Mouse (Mus musculus) hindbrain, embryonic 12.5 days (tissue): Measurements from ENCODE around the gene Arrb1. TPM values are rescaled to one million over a fixed set of nuclear protein-coding genes. Genes with fewer than 3 reads are reported as not detected.

Experiments used
- ATAC-seq: fragments of 200-750 bp; cut with Nextera tagmentation; 2 replicates; pipeline ENCODE4 v1.8.0; 2017; ENCODE audit warnings: moderate TSS enrichment; ENCODE audit not compliant: low FRiP score
- H3K27ac ChIP-seq: fragments of 300-500 bp; sonication (generic); 2 replicates; pipeline ENCODE4 v1.5.1; 2016; ENCODE audit warnings: mild to moderate bottlenecking
- H3K27me3 ChIP-seq: fragments of 300-500 bp; sonication (generic); 2 replicates; pipeline ENCODE4 v1.6.1; 2016; ENCODE audit warnings: mild to moderate bottlenecking
- H3K36me3 ChIP-seq: fragments of 300-500 bp; sonication (generic); 2 replicates; pipeline ENCODE4 v1.6.1; 2016; ENCODE audit warnings: mild to moderate bottlenecking
- H3K4me1 ChIP-seq: fragments of 300-500 bp; sonication (generic); 2 replicates; pipeline ENCODE4 v1.6.1; 2016
- H3K4me2 ChIP-seq: fragments of 300-500 bp; sonication (generic); replicated peaks from 2 replicates; pipeline ENCODE4 v1.6.1; 2016; ENCODE audit warnings: mild to moderate bottlenecking
- H3K4me3 ChIP-seq: fragments of 300-500 bp; sonication (generic); 2 replicates; pipeline ENCODE4 v1.5.1; 2016; ENCODE audit warnings: mild to moderate bottlenecking
- H3K9ac ChIP-seq: fragments of 300-500 bp; sonication (generic); 2 replicates; pipeline ENCODE4 v1.6.1; 2016; ENCODE audit warnings: mild to moderate bottlenecking, moderate library complexity
- H3K9me3 ChIP-seq: fragments of 300-500 bp; sonication (generic); replicated peaks from 2 replicates; pipeline ENCODE4 v1.6.1; 2016; ENCODE audit warnings: mild to moderate bottlenecking
- WGBS: fragments of 180-500 bp; shearing (Covaris S2); methylation state at CpG from one replicate; pipeline ENCODE4 v1.1.7; 2016; 5-methylcytosine and 5-hydroxymethylcytosine counted together
- polyA plus RNA-seq: library from polyadenylated mRNA; unstranded; fragments of >200 nt; fragmentation: Nextera tagmentation; extraction: Ambion mirVana; gene quantifications from 2 replicates; pipeline ENCODE4 v1.2.1, GENCODE M21; 2016

Arrb1 gene
- polyA plus RNA-seq, 1 experiment from 2014 or later, result 16.7 TPM

DNA sequence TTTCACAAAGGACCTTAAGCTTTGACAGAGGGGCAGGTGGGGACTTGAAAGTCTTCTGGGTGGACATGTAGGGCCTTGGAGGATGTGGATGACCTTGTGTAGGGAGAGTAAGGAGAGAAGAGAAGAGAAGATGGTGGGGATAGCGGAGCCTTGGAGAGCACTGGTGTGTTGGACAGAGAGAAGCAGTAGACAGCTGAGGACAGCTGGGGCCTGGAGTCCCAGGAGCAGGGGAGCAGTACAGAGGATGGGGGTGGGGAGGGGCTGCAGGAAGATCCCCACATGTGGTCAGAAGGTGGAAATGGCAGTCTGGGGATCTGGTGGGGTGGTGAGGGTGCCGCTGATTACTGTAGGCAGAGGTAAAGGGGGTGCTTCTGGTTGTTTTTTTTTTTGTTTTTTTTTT lies 4.8 kb downstream of the Arrb1 start:
- Histone ChIP-seq H3K9ac (peak overlapping the region; percentile 32), H3K9me3 (no peaks in the 10 kb centered on the region), H3K4me3 (no peak overlapping the region), H3K27ac (no peak overlapping the region), H3K4me1 (peaks cover 65% of the 10 kb centered on the region), H3K36me3 (no peaks in the 10 kb centered on the region), H3K4me2 (peak overlapping the region; percentile 24), H3K27me3 (no peaks in the 10 kb centered on the region; the same call in 1 of the 2 replicates)
- WGBS, result 50% methylated on average over 2 of the region's 2 CpGs
- ATAC-seq, result no peak

DNA sequence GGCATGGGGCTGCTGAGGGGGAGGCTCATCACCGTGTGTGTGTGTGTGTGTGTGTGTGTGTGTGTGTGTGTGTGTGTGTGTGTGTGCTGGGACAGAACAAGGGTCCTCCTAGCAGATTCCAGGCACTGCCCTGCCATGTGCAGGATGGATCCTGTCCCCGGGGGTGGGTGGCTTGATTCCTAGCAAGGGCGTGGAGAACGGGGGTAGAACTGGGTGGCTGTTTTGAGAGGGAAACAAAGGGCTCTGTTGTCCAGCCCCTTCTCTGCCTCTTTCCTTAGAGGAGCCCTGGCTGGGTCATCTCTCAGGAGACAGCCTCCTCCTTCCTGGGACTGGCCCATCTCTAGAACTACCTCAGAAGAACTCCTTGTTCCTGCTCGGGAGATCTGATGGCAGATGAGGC lies 5.9 kb downstream of the Arrb1 start:
- Histone ChIP-seq H3K27me3 (no peaks in the 10 kb centered on the region; the same call in 1 of the 2 replicates), H3K27ac (no peak overlapping the region), H3K9me3 (no peaks in the 10 kb centered on the region), H3K4me1 (peaks cover 71% of the 10 kb centered on the region), H3K4me2 (no peak overlapping the region), H3K9ac (peak overlapping the region; percentile 27; the same call in 1 of the 2 replicates), H3K4me3 (no peak overlapping the region), H3K36me3 (no peaks in the 10 kb centered on the region)
- no peak for ATAC-seq
- 46% methylated on average over 4 of the region's 5 CpGs for WGBS

DNA sequence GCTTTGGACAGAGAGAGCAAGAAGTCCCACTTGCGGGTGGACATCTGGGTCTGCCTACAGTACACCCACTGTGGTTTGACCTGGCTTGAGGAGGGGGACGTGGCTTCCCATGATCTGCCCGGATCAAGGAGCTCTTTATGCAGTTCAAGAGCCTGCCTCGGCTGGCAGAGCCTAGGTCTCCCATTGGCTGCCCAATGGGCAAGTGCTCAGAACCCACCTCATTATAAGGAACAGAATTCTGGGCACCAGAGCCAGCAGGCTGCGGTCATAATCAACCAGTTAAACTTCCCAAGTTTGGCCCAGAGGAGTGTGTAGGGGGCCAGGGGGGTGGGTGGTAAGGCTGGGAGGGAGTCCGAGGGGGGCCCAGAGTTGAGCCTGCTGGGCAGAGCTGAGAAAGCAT lies 9.0 kb downstream of the Arrb1 start:
- H3K4me1 ChIP-seq, result peaks cover 51% of the 10 kb centered on the region
- H3K27ac ChIP-seq, result no peak overlapping the region
- WGBS, result 65% methylated on average over 6 of the region's 6 CpGs

DNA sequence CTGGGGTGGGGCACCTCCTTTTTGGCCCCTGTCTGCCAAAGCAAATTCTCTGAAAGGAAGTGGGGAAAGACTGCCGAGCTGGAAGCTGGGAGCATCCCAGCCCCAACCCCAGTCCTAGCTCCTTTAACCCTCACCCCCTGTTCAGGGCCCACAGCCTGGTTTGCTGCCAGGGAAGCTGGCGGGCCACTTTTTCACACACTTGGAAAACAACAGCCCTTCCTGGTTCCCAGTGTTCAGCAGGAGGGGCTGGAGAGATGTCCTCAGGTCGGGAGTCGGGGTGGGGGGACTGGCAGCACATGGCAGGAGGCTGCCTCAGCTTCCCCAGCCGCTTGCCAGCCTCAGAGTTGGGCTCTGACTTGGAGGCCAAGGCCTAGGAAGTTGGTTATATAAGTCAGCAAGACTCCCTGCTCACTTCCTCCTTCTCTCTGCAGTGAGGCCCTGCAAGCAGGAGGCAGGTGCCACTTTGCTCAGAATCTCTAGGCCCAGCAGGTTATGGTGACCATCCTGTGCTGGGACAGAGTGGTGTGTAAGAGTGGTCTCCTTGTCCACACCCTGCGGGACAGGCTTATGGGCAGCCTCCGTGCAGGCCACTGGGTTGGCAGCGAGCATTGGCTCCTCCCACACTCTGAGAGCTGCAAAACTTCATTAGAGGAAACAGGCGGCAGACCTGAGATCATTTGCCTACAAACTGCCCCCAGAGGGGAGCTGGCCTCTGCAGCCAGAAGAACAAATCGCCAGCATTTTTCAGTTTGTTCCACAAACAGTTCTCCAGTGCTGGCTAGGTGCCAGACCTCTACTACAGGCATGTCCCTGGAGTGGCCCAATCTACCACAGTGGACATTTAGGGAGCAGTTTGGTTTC lies 10.8 kb downstream of the Arrb1 start:
- 45% methylated on average over 10 of the region's 10 CpGs for WGBS
- no peak overlapping the region for H3K4me3 ChIP-seq
- no peak for ATAC-seq

More for the DNA sequence above, 9.0 kb downstream of the Arrb1 start:
- no peak overlapping the region for H3K4me3 ChIP-seq
- no peaks in the 10 kb centered on the region for H3K36me3 ChIP-seq
- H3K27me3 ChIP-seq, result no peaks in the 10 kb centered on the region
- ATAC-seq, result no peak
- H3K4me2 ChIP-seq, result no peak overlapping the region
- H3K9ac ChIP-seq, result peak overlapping the region; percentile 27; the same call in 1 of the 2 replicates
- H3K9me3 ChIP-seq, result no peaks in the 10 kb centered on the region

DNA sequence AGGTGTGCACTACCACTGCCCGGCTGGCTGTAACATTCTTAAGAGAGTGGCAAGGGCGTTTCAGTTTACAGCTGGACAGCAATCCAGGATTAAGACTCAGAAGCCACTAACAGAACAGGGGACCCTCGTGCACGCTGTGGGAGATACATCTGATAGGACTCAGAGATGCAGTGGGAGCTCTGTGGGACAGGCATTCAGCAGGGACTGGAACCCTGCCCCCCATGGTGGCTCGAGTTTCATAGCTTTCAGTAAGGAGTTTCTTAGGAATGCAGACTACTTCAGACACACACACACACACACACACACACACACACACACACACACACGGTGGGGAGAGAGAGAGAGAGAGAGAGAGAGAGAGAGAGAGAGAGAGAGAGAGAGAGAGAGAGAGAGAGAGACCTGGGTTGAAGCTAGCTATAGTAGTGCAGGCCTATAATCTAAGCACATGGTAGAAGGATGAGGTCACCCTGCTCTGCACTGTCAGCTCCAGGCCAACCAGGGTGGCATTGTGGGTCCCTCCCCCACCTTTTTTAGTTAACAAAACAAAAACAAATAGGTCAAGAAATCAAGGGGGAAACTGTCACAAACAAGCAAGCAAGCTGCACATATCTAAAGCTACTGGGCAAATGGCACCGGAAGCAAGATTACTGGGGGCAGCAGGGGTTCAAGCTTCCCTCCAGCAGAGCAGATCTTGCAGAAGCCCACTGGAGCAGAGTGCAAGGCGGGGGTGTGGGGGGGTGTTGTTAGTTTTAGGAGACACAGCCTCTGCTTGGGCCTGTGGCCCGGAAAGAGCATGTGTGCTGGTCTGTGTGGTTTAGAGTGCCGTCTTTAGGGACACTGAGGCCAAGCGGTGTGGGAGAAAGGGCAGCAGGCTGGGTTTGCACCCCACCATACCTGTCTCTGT lies 12.6 kb downstream of the Arrb1 start:
- Histone ChIP-seq H3K9me3 (no peaks in the 10 kb centered on the region), H3K27ac (no peak overlapping the region; the same call in 1 of the 2 replicates), H3K4me2 (no peak overlapping the region), H3K4me3 (no peak overlapping the region), H3K36me3 (0 out of 2 replicates have a peak, but pooled peaks cover 4% of the 10 kb centered on the region), H3K4me1 (peaks cover 37% of the 10 kb centered on the region), H3K9ac (no peak overlapping the region), H3K27me3 (no peaks in the 10 kb centered on the region)
- ATAC-seq, result no peak
- WGBS, result 52% methylated on average over 10 of the region's 11 CpGs

More for the DNA sequence above, 10.8 kb downstream of the Arrb1 start:
- Histone ChIP-seq H3K9me3 (no peaks in the 10 kb centered on the region), H3K4me2 (no peak overlapping the region), H3K27me3 (no peaks in the 10 kb centered on the region), H3K4me1 (peaks cover 35% of the 10 kb centered on the region), H3K9ac (peak overlapping the region; percentile 33), H3K36me3 (0 out of 2 replicates have a peak, but pooled peaks cover 2% of the 10 kb centered on the region), H3K27ac (peak overlapping the region; percentile 69)

DNA sequence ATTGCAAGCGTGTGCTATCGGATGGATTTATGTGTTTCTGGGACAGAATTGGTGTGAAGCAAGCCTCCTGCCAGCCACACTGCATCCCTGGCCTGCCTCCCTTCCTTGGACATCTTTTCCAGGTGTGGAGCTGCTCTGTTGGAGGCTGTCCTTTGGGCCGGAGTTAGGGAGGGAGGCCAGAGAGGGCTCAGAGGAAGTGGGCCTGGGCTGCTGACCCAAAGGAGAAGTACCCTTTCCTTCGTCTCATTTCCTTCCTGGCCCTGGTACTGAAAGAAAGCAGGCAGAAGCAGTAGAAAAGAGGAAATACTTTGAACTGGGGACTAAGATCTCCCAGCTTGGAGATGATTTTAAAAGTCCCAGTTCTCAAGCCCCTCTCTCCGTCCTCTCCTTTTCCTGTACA lies 14.4 kb downstream of the Arrb1 start:
- H3K9me3 ChIP-seq, result no peaks in the 10 kb centered on the region
- no peaks in the 10 kb centered on the region for H3K27me3 ChIP-seq
- H3K4me1 ChIP-seq, result peaks cover 35% of the 10 kb centered on the region
- H3K4me3 ChIP-seq, result no peak overlapping the region
- 93% methylated on average over 5 of the region's 5 CpGs for WGBS
- no peak for ATAC-seq
- no peak overlapping the region for H3K27ac ChIP-seq
- 0 out of 2 replicates have a peak, but pooled peaks cover 4% of the 10 kb centered on the region for H3K36me3 ChIP-seq
- H3K9ac ChIP-seq, result no peak overlapping the region
- H3K4me2 ChIP-seq, result no peak overlapping the region

DNA sequence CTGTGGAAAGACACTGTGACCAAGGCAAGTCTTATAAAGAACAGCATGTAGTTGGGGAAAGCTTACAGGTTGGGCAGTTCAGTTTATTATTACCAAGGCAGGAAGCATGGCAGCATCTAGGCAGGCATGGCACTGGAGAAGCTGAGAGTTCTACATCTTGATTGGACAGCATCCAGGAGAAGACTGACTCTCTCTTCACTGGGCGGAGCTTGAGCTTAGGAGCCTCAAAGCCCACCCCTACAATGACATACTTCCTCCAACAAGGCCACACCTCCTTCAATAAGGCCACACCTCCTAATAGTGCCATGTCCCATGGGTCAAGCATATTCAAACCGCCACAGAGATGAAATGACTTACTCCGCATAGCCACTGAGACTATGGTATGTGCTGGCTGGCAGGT lies 16.4 kb downstream of the Arrb1 start:
- Histone ChIP-seq H3K9me3 (no peaks in the 10 kb centered on the region), H3K27ac (no peak overlapping the region), H3K9ac (no peak overlapping the region), H3K36me3 (0 out of 2 replicates have a peak, but pooled peaks cover 4% of the 10 kb centered on the region), H3K27me3 (no peaks in the 10 kb centered on the region), H3K4me1 (peaks cover 25% of the 10 kb centered on the region), H3K4me2 (no peak overlapping the region), H3K4me3 (no peak overlapping the region)
- no peak for ATAC-seq
- 98% methylated on average over 3 of the region's 3 CpGs for WGBS

DNA sequence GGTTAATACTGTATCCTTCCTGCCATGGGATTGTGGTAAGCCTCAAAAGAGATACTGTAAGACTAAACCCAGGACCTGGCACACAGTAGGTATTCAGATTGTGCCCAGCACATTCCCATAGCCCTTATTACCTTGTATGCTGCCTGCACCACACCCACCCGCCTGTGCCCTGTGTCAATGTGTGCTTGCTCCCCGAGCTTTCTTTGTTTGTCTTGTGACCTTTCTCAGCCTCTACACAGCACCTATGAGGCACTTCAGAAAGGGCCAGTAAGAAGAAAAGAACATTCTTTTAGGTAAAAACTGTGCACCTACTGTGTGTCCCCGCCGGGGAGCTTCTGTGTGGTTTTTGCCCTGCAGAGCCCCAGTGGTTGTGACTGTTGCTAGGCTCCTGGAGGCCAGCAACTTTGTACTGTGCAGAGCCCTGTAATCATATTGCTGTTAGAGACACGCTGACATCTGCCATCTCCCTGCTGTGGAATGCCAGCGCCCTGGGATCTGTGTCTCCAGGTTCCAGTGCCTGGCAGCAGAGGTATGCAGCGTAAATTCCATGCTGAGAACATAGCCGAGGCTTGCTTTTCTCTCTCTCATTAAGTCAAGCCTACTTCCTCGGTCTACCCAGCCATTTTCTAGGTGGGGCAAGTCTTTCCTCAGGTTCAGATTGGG lies 18.1 kb downstream of the Arrb1 start:
- Histone ChIP-seq H3K27me3 (no peaks in the 10 kb centered on the region), H3K9ac (no peak overlapping the region), H3K4me3 (no peak overlapping the region), H3K4me2 (no peak overlapping the region), H3K36me3 (0 out of 2 replicates have a peak, but pooled peaks cover 4% of the 10 kb centered on the region), H3K4me1 (peaks cover 18% of the 10 kb centered on the region), H3K27ac (no peak overlapping the region), H3K9me3 (no peaks in the 10 kb centered on the region)
- WGBS, result 47% methylated on average over 9 of the region's 9 CpGs
- ATAC-seq, result no peak

DNA sequence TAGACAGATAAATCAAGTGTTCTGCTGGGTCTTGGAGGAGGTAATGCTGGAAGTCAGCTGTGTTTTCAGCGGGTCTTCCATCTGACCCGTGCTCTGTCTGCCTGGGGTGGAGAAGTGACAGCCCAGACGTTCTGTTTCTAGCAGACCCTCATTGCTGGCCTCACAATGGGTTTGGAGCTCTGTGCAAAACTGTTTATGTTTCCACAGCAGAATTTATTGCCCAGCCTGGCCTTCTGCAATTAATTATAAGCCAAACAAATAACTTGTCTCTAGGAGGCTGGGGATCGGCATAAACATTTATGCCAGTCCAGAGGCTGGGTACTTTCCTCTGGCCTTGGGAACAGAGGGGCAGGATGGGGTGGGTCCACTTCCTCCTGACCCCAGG lies 18.6 kb downstream of the Arrb1 start:
- no peak overlapping the region for H3K27ac ChIP-seq
- H3K4me3 ChIP-seq, result no peak overlapping the region
- H3K4me1 ChIP-seq, result peaks cover 18% of the 10 kb centered on the region
- no peak overlapping the region for H3K9ac ChIP-seq
- H3K27me3 ChIP-seq, result no peaks in the 10 kb centered on the region
- 39% methylated on average over 4 of the region's 4 CpGs for WGBS
- H3K36me3 ChIP-seq, result 0 out of 2 replicates have a peak, but pooled peaks cover 4% of the 10 kb centered on the region
- no peak for ATAC-seq
- no peak overlapping the region for H3K4me2 ChIP-seq
- no peaks in the 10 kb centered on the region for H3K9me3 ChIP-seq

DNA sequence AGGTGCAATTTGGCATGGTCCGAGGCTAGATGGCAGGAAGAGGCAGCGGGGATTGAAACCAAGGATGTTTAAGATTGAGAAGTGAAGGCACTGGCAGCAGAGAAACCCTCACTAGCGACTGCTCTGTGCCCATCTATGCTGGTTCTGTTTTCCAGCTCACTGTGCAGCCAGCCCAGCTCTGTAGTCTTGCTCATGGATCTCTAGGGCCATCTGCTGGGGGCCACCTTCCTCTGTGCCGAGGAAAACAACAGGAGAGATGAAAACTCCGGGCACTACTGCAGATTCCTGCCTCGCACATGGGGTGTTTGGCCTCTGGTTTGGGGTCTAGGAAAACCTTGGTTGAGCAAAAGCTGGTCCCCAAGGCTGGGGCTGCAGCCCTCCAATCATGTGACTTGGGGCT lies 20.6 kb downstream of the Arrb1 start:
- 24% methylated on average over 6 of the region's 6 CpGs for WGBS
- Histone ChIP-seq H3K27ac (no peak overlapping the region), H3K36me3 (0 out of 2 replicates have a peak, but pooled peaks cover 4% of the 10 kb centered on the region), H3K4me3 (no peak overlapping the region), H3K4me1 (peaks cover 28% of the 10 kb centered on the region), H3K9ac (no peak overlapping the region), H3K9me3 (no peaks in the 10 kb centered on the region), H3K27me3 (no peaks in the 10 kb centered on the region), H3K4me2 (no peak overlapping the region)
- ATAC-seq, result no peak

DNA sequence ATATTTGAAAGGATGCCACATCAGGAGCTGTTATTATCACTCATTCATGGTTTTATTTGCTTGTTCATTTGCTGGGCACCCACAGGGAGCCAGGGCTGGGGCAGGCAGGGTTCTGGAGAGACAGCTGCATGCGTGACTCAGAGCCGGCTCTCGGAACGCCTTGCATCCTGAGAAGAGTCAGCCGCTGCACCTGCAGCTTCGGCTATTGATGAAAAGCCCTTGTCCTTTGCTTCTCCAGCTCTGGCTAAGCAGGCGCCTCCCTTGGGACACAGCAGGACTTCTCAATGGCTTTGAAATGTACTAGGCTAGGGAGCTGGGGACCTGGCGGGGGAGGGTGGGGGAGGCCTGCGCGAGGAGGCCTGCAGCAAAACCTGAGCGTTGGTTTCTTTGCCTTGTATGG lies 23.8 kb downstream of the Arrb1 start:
- ATAC-seq, result peak; percentile 34; the same call in 1 of the 2 replicates
- Histone ChIP-seq H3K27me3 (0 out of 2 replicates have a peak, but pooled peaks cover 3% of the 10 kb centered on the region), H3K4me2 (peak overlapping the region; percentile 29), H3K27ac (peak overlapping the region; percentile 49), H3K36me3 (no peaks in the 10 kb centered on the region), H3K4me3 (no peak overlapping the region), H3K9ac (no peak overlapping the region), H3K9me3 (no peaks in the 10 kb centered on the region), H3K4me1 (peaks cover 41% of the 10 kb centered on the region)
- WGBS, result 8% methylated on average over 11 of the region's 11 CpGs
